36 mouse cellular contexts compared by ENCODE assay signal in genomic region chr2:154563612-154564170, GRCm38 (mm10). TPM values are rescaled to one million over a fixed set of nuclear protein-coding genes. Genes with fewer than 3 reads are reported as not detected.
DNase-seq lines count a peak whose midpoint lies in the region; ATAC-seq lines count a peak whose summit lies in the region.
"Had no signal": no experiment of that assay in that cellular context is flagged by ENCODE, and none has a peak within 500 bp of the region (broad histone marks: within the 10 kb centered on the region; RNA-seq: fewer than 3 reads in every experiment).

No protein-coding gene starts in this region.

- no peak overlapping the region for H3K4me2 ChIP-seq in forebrain, embryonic 13.5 days
- no peak overlapping the region for H3K4me2 ChIP-seq in forebrain, embryonic 16.5 days (ENCODE audit: low read length)
- H3K4me2 ChIP-seq in liver, embryonic 12.5 days = no peak overlapping the region
- H3K4me2 ChIP-seq: embryonic facial prominence, embryonic 13.5 days; heart, embryonic 12.5 days; hindbrain, embryonic 15.5 days; lung, embryonic 15.5 days; midbrain, embryonic 11.5 days; neural tube, embryonic 13.5 days had no signal

- 92% methylated on average over 21 of the region's 22 CpGs for WGBS in forebrain, embryonic 13.5 days
- 94% methylated on average over 22 of the region's 22 CpGs for WGBS in forebrain, embryonic 16.5 days
- WGBS in liver, embryonic 12.5 days (ENCODE audit: insufficient replicate concordance) = 94% methylated on average over 21 of the region's 22 CpGs

- no peaks in the 10 kb centered on the region for H3K27me3 ChIP-seq in forebrain, embryonic 13.5 days
- no peaks in the 10 kb centered on the region for H3K27me3 ChIP-seq in forebrain, embryonic 16.5 days (replicated peaks; ENCODE audit: control insufficient read depth, insufficient read depth, low read length)
- no peaks in the 10 kb centered on the region for H3K27me3 ChIP-seq in liver, embryonic 12.5 days (replicated peaks)
- H3K27me3 ChIP-seq: embryonic facial prominence, embryonic 13.5 days; heart, embryonic 12.5 days; hindbrain, embryonic 15.5 days; lung, embryonic 15.5 days; neural tube, embryonic 13.5 days had no signal

- H3K36me3 ChIP-seq in forebrain, embryonic 13.5 days (ENCODE audit: poor library complexity, severe bottlenecking) = peaks cover 41% of the 10 kb centered on the region
- H3K36me3 ChIP-seq in forebrain, embryonic 16.5 days (ENCODE audit: control insufficient read depth, insufficient read depth) = no peaks in the 10 kb centered on the region; the same call in 1 of the 2 replicates
- peaks cover 72% of the 10 kb centered on the region for H3K36me3 ChIP-seq in liver, embryonic 12.5 days
- H3K36me3 ChIP-seq: hindbrain, embryonic 15.5 days; neural tube, embryonic 13.5 days had no signal

- peaks cover 51% of the 10 kb centered on the region for H3K4me1 ChIP-seq in forebrain, embryonic 13.5 days
- peaks cover 31% of the 10 kb centered on the region for H3K4me1 ChIP-seq in forebrain, embryonic 16.5 days (replicated peaks; ENCODE audit: control insufficient read depth, insufficient read depth, low read length)
- H3K4me1 ChIP-seq in liver, embryonic 12.5 days = peaks cover 54% of the 10 kb centered on the region

- H3K4me3 ChIP-seq in forebrain, embryonic 13.5 days = no peak overlapping the region
- no peak overlapping the region for H3K4me3 ChIP-seq in forebrain, embryonic 16.5 days (replicated peaks; ENCODE audit: low read length)
- no peak overlapping the region for H3K4me3 ChIP-seq in liver, embryonic 12.5 days
- H3K4me3 ChIP-seq: embryonic facial prominence, embryonic 13.5 days; erythroblast, embryonic 14.5 days; heart, adult 2 months; heart, embryonic 12.5 days; hindbrain, embryonic 15.5 days; lung, embryonic 15.5 days; neural tube, embryonic 13.5 days had no signal

- no peak overlapping the region for H3K9ac ChIP-seq in forebrain, embryonic 13.5 days
- H3K9ac ChIP-seq in forebrain, embryonic 16.5 days (replicated peaks; ENCODE audit: low read depth, low read length) = no peak overlapping the region
- H3K9ac ChIP-seq in liver, embryonic 12.5 days = no peak overlapping the region
- H3K9ac ChIP-seq: embryonic facial prominence, embryonic 13.5 days; heart, embryonic 12.5 days; hindbrain, embryonic 15.5 days; lung, embryonic 15.5 days; neural tube, embryonic 13.5 days had no signal

- peak overlapping the region; percentile 6; the same call in 1 of the 2 replicates for H3K27ac ChIP-seq in forebrain, embryonic 13.5 days
- H3K27ac ChIP-seq in forebrain, embryonic 16.5 days (ENCODE audit: low read length) = no peak overlapping the region
- H3K27ac ChIP-seq in liver, embryonic 12.5 days = peak overlapping the region; percentile 9; the same call in 1 of the 2 replicates
- H3K27ac ChIP-seq: embryonic facial prominence, embryonic 13.5 days; heart, adult 2 months; hindbrain, embryonic 15.5 days; lung, embryonic 15.5 days; neural tube, embryonic 13.5 days had no signal

- no peak for ATAC-seq in forebrain, embryonic 13.5 days
- no peak for ATAC-seq in forebrain, embryonic 16.5 days
- ATAC-seq in liver, embryonic 12.5 days = no peak
- ATAC-seq: activated CD4-positive, CD25-positive, alpha-beta regulatory T cell, adult 4 months; forebrain, embryonic 14.5 days; inflammation-experienced regulatory T-cells, adult 6 months had no signal

- no peaks in the 10 kb centered on the region for H3K9me3 ChIP-seq in forebrain, embryonic 13.5 days (replicated peaks)
- no peaks in the 10 kb centered on the region for H3K9me3 ChIP-seq in forebrain, embryonic 16.5 days (ENCODE audit: control insufficient read depth, low read length)
- H3K9me3 ChIP-seq in liver, embryonic 12.5 days (replicated peaks) = no peaks in the 10 kb centered on the region
- H3K9me3 ChIP-seq: embryonic facial prominence, embryonic 13.5 days; heart, embryonic 12.5 days; hindbrain, embryonic 15.5 days; lung, embryonic 15.5 days; neural tube, embryonic 13.5 days had no signal

- no peak for DNase-seq in liver
- DNase-seq in kidney, adult 9 months = peak; percentile 88
- DNase-seq in kidney, postnatal 36 days = peak; percentile 81 to 85
- no peak for DNase-seq in adrenal gland, postnatal 14 days
- DNase-seq in right cerebral cortex, adult 2 months (ENCODE audit: low spot score in 2 of 2) = no peak
- DNase-seq: adrenal gland, adult 2 months; cerebellum, adult 8-10 months; embryo, embryonic 11 days; gastrocnemius, postnatal 36 days; heart, adult 2 months; thymus, adult 2 months; thymus, postnatal 4 days had no signal

RNA-seq across cellular contexts. Expression of gene Necab3, which starts 5.0 kb away (rescaled TPM):
- polyA plus RNA-seq in forebrain, embryonic 13.5 days (2015; fragmentation: Nextera tagmentation; extraction: Ambion mirVana) = 19.8 and 25.4 TPM in 2 replicates
- 22.0 and 27.1 TPM in 2 replicates for polyA plus RNA-seq in forebrain, embryonic 16.5 days (2015; fragmentation: Nextera tagmentation; extraction: Ambion mirVana)
- polyA plus RNA-seq in liver, embryonic 12.5 days (2016; fragmentation: Nextera tagmentation; extraction: Ambion mirVana) = 1.0 and 1.3 TPM in 2 replicates
- 2.3 and 3.9 TPM in 2 replicates for total RNA-seq in adrenal gland, postnatal 14 days (2021)

RNA-seq across cellular contexts. Expression of gene E2f1, which starts 6.0 kb away (rescaled TPM):
- polyA plus RNA-seq in forebrain, embryonic 13.5 days (2015; fragmentation: Nextera tagmentation; extraction: Ambion mirVana) = 20.8 and 22.8 TPM in 2 replicates
- polyA plus RNA-seq in forebrain, embryonic 16.5 days (2015; fragmentation: Nextera tagmentation; extraction: Ambion mirVana) = 10.8 and 12.1 TPM in 2 replicates
- 27.0 and 27.4 TPM in 2 replicates for polyA plus RNA-seq in liver, embryonic 12.5 days (2016; fragmentation: Nextera tagmentation; extraction: Ambion mirVana)
- 12.1 and 12.2 TPM in 2 replicates for total RNA-seq in adrenal gland, postnatal 14 days (2021)

RNA-seq across cellular contexts. Expression of gene Actl10, which starts 12.1 kb away (rescaled TPM):
- polyA plus RNA-seq in forebrain, embryonic 13.5 days (2015; fragmentation: Nextera tagmentation; extraction: Ambion mirVana) = 0.49 and 0.68 TPM in 2 replicates
- 0.37 and 0.86 TPM in 2 replicates for polyA plus RNA-seq in forebrain, embryonic 16.5 days (2015; fragmentation: Nextera tagmentation; extraction: Ambion mirVana)
- 0.29 TPM in 1 of 2 replicates, not detected in the other for polyA plus RNA-seq in liver, embryonic 12.5 days (2016; fragmentation: Nextera tagmentation; extraction: Ambion mirVana)
- not detected in 2 replicates for total RNA-seq in adrenal gland, postnatal 14 days (2021)
- total RNA-seq: adrenal gland, adult 2 months; gastrocnemius, adult 18-20 months; gastrocnemius, postnatal 36 days; heart, adult 2 months; hematopoietic stem cell, adult 5-6 weeks; layer of hippocampus, postnatal 25 days; left cerebral cortex, adult 8-10 months; left cerebral cortex, postnatal 36 days; megakaryocyte progenitor cell, adult 5-6 weeks; midbrain, postnatal 0 days had no signal
- polyA plus RNA-seq: activated CD4-positive, CD25-positive, alpha-beta regulatory T cell, adult 4 months; adrenal gland, adult 2 months; frontal cortex, adult 2 months; heart, adult 2 months; heart, postnatal 0 days; inflammation-experienced regulatory T-cells, adult 6 months; liver, adult 2 months; liver, embryonic 16.5 days; midbrain, embryonic 11.5 days had no signal

RNA-seq across cellular contexts. Expression of gene 1700003F12Rik, which starts 16.8 kb away (rescaled TPM):
- 1.4 TPM in 2 replicates for polyA plus RNA-seq in forebrain, embryonic 13.5 days (2015; fragmentation: Nextera tagmentation; extraction: Ambion mirVana)
- 1.9 and 2.9 TPM in 2 replicates for polyA plus RNA-seq in forebrain, embryonic 16.5 days (2015; fragmentation: Nextera tagmentation; extraction: Ambion mirVana)
- 1.5 and 1.6 TPM in 2 replicates for polyA plus RNA-seq in liver, embryonic 12.5 days (2016; fragmentation: Nextera tagmentation; extraction: Ambion mirVana)
- total RNA-seq in adrenal gland, postnatal 14 days (2021) = 0.56 TPM in 1 of 2 replicates, not detected in the other
- total RNA-seq: adrenal gland, adult 2 months; gastrocnemius, adult 18-20 months; gastrocnemius, postnatal 36 days; heart, adult 2 months; hematopoietic stem cell, adult 5-6 weeks; liver, adult 2 months; megakaryocyte progenitor cell, adult 5-6 weeks had no signal
- polyA plus RNA-seq: activated CD4-positive, CD25-positive, alpha-beta regulatory T cell, adult 4 months; erythroblast, embryonic 14.5 days; inflammation-experienced regulatory T-cells, adult 6 months had no signal

RNA-seq across cellular contexts. Expression of gene Pxmp4, which starts 39.8 kb away (rescaled TPM):
- polyA plus RNA-seq in forebrain, embryonic 13.5 days (2015; fragmentation: Nextera tagmentation; extraction: Ambion mirVana) = 10.7 and 13.0 TPM in 2 replicates
- 12.0 and 14.8 TPM in 2 replicates for polyA plus RNA-seq in forebrain, embryonic 16.5 days (2015; fragmentation: Nextera tagmentation; extraction: Ambion mirVana)
- 24.5 and 26.1 TPM in 2 replicates for polyA plus RNA-seq in liver, embryonic 12.5 days (2016; fragmentation: Nextera tagmentation; extraction: Ambion mirVana)
- total RNA-seq in adrenal gland, postnatal 14 days (2021) = 41.9 and 44.4 TPM in 2 replicates

Comparison
In these comparisons a context has a peak if more than half of its experiments do, and no peak if none do; other contexts are left out.
1. DNase-seq: peak in kidney, adult 9 months (single experiment) and kidney, postnatal 36 days (2 of 2); none in liver (single experiment), adrenal gland, postnatal 14 days (single experiment) and right cerebral cortex, adult 2 months (0 of 2).